Mouse (Mus musculus) T-helper 2 cell (primary cell): ENCODE results near the gene Endou.

ENCODE experiments used
- in situ Hi-C: fragments of 300-600 bp; cut with MboI, MseI; formaldehyde crosslinking; loops from one replicate; pipeline ENCODE4 v1.15.1; 2025; ENCODE audit warnings: high pct_unique_total_duplicates

Gene Endou

DNA sequence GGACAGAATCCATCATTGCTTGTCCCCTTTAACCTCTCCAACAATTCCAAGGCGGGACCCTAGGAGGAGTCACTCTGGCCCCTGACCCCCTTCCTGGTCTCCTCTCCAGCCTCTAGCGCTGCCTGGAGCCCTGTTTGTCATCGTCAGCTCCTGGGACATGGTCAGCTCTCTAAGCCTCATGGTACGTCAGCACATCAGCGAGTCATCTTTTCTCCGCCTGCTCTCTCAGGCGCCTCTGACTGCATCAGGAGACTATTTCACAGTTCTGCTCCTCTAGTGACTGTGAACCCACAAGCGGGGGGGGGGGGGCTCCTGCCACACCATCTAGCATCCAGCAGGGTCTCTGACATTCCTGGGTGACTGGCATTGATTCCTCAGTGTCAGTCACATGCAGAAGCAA lies 24.2 kb upstream of the Endou start:
- in situ Hi-C loops: no loop called here

DNA sequence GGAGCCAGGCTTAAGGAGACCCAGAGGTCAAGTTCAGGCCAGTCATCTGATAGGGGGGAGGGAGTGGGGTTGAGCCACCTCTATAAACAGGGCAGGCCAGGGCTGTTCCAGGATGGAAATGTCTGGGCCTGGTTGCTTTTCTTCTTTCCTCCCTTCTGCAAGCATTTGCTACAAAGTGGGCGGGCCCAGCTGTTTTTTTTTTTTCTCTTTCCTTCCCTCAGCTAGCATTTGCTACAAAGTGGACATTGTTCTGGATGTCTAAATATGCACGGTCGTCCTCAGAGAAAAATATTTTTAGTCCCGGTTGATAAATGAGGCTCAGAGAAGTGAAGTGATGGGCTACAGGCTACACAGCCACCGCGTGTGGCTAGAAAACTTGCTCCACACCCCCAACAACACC lies 23.3 kb upstream of the Endou start:
- in situ Hi-C loops: no loop called here

DNA sequence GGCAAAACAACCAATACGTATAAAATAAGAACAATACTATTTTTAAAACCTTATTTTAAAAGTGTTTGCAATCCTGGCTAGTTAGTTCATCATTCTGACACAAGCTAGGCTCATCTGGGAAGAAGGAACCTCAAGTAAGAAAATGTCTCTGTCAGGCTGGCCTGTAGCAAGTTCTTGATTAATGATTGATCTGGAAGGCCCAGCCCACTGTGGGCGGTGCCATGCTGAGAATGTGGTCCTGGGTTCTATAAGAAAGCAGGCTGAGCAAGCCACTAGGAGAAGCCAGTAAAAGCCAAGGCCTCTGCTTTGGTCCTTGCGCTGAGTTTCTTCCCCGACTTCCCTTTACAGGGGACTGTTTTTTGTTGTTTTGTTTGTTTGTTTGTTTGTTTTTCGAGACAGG lies 21.4 kb upstream of the Endou start:
- in situ Hi-C loops: no loop called here

DNA sequence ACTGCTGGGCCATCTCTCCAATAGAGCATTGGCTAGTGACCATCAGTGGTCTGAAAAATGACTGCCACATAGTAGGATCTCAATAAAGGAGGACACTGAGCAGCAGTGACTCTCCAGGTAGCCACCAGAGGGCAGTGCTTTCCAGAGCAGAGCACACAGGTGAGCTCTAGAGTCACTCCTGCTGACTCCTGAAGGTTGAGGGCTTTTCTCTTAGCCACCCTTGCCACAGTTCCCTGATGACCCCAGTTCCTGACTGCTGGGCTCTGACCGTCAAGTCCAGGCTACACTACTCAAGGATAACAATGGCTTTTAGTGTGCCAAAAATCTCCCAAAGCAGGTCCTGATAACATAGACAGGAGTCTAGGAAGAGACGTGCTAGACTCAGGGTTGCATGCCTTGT lies 20.5 kb upstream of the Endou start:
- in situ Hi-C loops: no loop called here

DNA sequence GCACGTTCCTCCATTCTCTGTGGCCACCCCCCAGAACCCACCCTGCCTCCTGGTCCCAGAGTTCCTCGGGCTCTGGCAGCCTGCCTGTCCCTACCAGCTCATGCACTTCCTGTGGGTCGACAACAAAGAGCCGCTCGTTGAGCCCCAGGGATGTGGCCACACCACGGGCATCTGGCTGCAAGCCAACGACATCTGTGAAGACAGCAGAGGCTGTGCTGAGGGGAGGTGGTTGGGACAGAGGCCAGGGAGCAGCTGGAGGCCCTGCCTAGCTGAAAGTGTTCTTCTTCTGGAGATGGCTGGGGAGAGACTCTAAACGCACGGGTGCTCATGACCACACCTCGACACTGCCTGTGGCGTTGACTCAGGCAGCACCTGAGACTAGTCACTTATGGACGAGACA lies 19.6 kb upstream of the Endou start:
- in situ Hi-C loops: no loop called here

DNA sequence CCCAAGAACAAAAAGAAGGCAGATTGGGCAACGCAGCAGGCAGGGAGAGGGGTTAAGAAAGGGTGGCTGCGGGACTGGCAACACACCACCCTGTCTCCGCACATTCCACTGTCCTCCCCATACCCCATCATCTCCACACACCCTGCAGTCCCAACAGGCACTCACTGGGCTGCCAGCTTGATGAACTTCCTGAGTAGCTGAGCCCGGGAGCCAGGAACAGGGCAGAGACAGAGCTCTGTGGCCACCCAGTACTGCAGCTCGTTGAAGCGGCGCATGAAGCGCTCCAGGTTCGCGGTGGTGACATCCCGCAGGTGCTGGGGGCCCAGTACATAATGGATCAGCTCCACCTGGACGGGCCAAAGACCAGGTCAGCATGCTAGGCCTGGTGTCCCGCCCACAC lies 18.7 kb upstream of the Endou start:
- in situ Hi-C loops: no loop called here

DNA sequence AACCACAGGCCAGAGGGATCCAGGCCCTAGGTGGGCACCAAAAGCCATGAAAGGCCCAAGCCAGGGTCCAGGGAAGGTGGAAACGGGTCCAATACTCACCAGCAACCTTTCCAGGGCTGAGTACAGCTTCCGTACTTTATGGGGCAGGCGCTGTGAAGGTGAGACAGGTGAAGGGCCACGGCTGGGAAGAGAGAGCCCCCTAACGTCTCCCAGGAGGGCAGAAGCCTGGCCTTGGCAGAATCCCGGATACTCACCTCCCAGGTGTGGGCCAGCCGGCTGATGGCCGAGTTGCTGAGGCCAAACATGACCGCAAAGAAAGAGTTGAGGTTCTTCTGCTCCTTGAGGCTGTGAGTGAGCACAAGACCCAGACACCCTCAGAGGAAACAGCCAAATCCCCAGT lies 18.3 kb upstream of the Endou start:
- in situ Hi-C loops: no loop called here

DNA sequence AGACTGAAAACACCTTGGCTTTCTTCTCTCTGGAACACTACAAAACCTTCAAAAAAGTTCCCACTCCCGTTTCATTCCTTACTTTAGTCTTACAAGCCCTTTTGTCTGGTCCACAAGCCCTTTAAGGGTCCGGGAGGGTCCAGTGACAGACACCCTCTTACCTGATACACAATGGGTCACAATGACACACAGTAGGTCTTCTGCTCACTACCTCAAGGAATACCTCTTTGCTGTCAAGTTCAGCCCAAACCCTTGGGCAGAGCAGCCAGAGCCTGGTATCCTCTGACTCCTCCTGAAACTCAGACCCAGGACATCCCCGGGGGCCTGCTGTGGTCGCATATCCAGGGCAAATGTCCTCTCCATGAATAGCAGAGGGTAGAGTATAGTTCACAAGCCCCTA lies 17.8 kb upstream of the Endou start:
- in situ Hi-C loops: no loop called here

DNA sequence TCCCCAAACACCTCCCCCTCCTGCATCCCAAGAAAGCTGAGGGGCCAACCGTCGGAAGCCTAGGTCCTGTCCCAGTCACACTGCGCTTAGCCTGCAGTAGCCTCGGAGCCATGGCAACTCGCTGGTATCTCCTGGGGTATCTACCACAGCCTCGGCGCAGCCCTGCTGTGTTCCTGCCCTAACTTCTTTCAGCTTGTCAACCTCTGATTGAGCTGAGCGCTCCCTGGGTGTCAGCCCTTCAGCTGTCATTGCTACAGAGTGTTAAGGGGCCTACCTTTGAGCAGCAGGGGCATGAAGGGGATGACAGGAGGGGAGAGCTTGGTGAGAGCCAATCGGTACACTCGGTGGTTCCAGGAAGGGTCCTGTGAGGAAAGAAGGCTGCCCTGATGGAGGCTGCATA lies 17.2 kb upstream of the Endou start:
- in situ Hi-C loops: no loop called here

DNA sequence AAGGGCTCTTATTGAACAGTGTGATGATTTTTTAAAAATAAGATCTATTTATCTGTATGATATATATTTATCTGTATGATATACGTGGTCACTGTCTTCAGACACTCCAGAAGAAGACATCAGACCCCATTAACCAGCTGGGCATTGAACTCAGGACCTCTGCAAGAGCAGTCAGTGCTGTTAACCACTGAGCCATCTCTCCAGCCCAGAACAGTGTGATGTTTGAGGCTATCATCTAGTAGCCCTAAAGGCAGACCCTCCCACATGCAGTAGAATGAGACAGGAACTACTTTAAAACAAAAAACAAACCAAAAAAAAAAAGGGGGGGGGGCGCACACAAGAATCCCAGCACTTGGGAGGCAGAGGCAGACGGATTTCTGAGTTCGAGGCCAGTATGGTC lies 16.3 kb upstream of the Endou start:
- in situ Hi-C loops: no loop called here

DNA sequence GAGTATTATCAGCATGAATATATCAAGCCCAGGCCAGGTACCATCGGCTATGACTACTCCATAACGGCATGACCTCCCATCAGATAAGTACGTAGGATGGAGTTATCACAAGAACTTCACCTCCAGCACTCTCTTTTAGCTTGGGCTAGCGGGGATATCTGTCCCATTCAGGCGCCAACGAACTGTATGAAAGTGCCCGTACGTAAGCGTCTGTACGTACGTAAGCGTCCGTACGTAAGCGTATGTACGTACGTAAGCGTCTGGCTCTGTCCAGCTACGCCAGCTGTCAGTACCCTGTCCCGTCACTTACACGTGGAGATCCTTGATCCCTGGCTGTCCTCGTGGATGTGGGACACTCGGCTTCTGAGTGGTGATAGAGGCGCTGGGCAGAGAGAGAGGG lies 15.6 kb upstream of the Endou start:
- in situ Hi-C loops: no loop called here

DNA sequence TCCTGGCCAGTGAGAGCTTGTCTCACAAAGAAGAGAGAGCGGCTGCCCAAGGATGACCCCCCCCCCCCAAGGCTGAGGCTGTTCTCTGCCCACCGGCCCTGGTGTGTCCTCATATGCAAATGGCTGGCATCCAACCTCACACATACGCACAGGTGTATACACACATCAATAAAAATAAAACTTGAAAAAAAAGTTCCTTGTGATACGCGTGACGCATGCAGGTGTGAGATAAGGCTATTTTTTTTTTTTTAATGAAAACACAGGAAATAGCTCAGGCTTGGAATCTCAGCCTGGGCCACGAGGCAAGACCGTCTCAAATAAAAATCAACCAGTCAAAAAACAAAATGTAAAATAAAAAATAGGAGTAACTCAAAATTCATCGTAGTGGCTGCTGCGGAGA lies 15.1 kb upstream of the Endou start:
- in situ Hi-C loops: no loop called here

DNA sequence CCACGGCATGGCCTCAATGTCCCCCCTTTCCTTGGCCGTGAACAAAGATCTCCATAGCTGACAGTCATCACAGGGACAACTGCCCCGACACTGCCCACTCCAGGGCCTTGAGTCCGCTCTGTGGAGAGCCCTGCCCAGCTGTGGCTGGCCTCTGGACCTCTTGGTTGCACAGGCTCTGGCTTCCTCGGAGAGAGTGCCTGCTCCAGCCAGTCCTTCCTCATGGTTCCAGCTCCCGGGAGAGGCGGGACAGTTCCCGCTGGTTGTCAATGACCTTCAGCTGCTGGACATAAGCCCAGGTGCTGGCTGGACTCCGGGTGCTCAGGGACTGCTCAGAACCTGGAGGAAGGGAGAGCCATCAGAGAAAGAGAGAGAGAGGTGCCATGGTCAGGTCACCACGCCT lies 14.2 kb upstream of the Endou start:
- in situ Hi-C loops: no loop called here

DNA sequence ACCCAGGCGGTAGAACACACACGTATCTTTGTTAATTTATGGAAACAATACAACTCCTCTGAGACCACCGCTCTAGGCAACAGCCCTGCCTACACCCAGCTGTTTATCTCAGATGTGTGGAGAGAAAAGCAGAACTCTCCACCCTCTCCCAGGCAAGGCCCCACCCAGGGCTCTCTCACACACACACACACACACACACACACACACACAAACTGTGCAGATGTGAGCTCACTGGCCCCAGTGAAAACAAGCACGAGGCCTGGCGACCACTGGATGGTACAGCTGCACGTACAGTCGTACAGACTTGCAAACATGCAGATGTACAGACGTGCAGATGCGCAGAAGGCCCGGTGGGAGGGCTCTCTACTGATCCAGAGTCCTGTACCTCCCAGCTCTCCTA lies 13.8 kb upstream of the Endou start:
- in situ Hi-C loops: no loop called here

DNA sequence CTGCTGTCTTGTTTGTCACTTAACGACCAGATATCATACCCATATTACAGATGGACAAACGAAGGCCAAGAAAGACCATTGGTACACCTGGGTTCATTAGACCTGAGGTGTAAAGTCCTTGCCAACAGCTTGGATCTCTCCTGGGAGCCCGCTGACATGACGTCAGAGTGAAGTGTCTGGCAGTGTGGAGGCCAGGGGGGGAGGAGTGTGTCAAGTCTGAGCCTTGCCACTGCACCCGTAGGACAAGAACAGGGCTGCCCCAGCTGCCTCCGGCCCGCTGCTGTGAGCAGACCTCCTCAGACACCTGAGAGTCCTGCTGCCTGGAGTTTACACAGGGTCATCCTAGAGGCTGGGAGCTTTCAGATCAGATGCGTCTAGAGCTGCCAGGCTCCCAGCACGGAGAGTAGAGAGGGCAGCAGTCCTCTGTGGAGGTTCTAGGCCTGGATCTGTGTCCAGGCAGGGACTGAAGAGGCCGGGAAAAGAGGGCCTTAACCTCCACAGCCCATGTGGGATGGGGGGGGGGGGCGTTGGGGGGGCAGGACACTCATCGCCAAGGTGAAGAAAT lies 12.9 kb upstream of the Endou start:
- in situ Hi-C loops: no loop called here

DNA sequence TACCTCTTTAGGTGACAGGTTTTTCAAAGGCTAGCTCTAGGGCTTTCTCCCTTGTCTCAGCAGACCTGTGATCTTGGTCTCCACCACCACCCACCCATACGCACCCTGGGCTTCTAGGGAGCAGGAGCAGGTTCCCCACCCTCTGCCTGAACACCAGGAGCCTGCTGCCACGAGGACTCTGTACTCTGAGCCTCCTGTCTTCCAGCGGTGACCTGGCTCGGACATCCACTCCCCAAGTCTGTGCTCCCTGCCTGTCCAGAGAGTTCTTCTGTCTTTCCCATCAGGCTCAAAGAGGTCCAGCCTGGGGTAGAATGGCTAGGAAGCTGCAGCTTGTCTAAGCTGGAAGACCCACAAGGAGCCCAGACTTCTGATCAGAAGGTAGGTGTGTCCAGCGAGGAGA lies 12.1 kb upstream of the Endou start:
- in situ Hi-C loops: no loop called here

DNA sequence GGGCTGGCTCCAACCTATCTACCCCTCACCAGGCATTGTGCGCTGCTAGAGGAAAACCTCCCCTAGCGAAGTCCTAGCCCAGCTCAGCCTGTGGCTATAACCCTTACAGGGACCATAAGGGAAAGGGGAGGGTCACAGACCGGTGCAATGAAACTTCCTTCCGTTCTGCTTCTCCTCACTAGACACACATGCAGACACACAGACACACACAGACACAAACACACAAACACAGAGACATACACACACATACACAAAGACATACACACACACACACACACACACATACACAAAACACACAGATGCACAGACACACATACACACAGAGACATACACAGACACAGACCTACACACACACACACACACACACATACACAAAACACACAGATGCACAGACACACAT lies 11.5 kb upstream of the Endou start:
- in situ Hi-C loops: no loop called here

DNA sequence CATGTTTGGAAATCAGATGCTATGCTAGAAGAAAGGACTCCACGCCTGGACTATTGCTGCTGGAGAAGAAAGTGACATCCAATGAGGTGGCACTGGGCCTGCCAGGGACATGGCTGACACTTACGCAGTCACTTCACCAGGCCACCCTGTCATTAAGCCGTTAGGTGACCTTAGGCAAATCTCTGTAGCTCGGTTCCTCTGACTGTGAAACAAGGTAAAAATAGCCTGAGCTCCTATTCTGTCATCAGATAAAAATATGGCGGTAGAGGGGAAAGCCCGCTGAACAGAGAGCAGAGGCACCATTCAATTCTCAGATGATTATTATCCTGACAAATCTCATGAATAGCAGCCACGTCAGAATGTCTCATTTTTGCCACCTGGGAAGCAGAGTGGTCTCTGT lies 10.9 kb upstream of the Endou start:
- in situ Hi-C loops: no loop called here

DNA sequence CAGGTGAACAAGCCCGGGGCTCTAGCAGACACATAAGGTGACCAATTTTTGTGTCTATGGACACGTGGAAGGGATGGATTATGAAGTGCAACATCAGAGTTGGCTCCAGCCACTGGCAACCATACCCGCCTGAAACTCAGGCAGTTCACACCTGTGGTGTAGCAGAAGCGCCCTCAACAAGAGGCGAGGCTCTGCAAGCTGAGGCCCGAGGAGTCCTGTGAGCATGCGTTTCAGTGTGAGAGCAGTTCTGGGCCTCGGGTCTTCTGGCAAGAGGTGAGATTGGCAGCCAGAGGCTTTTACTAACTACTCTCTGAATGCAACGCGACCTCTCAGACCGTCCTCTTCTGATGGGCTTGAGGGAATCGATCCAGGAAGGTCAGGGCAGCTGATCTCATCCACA lies 10.5 kb upstream of the Endou start:
- in situ Hi-C loops: no loop called here

DNA sequence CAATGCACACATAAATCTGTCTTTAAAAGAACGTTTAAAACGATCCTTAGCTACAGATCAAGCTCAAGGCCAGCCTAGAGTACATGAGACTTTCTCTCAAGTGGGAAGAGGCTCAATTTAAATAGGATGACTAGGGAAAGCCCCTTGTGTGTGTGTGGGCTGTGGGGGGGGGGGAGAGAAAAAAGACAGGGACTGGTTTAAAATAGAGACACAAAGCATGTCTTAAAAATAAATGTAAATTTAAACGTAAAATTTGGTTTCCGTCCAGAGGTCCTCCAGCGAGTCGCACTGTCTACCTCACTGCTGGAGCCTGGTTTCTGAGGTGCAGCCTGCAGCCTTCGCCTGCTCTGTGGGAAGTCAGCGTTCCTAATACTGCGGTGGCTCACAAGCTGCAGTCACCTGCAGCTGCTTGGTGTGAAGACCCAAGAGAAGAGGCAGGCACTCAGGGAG lies 9.2 kb upstream of the Endou start:
- in situ Hi-C loops: no loop called here

DNA sequence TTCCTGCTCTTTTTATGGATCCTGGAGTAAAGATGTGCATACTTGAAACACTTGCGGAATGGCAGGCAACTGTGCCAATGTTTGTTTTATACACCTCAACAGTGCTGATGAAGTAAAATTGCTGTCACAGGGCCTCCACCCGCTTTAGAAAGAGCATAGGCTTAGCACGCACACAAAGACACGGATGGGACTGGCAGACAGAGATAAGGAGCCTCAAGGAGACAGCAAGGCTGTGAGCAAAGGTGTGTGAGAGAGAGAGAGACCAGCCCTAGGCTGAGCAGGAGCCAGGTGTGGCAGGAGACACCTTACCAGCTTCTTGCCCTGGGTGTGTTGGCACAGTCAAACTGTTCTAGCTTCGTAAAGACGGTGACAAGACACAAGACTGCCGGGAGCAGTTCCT lies 7.8 kb upstream of the Endou start:
- in situ Hi-C loops: no loop called here

DNA sequence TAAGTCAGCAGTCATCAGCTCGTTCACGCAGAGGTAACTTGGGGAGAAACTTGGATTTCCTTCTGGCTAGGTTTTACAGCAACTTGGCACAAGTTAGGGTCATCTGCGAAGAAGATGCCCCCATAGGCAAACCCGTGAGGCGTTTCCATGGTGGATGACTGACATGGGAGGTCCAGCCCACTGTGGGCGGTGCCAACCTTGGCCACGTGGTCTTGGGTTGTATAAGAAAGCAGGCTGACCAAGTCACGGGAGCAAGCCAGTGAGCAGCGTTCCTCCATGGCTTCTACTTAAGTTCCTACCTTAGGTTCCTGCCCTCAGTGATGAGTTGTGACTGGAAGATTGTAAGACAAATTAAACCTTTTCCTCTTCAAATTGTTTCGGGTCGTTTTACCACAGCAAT lies 849 bp upstream of the Endou start:
- in situ Hi-C loops: no loop called here

DNA sequence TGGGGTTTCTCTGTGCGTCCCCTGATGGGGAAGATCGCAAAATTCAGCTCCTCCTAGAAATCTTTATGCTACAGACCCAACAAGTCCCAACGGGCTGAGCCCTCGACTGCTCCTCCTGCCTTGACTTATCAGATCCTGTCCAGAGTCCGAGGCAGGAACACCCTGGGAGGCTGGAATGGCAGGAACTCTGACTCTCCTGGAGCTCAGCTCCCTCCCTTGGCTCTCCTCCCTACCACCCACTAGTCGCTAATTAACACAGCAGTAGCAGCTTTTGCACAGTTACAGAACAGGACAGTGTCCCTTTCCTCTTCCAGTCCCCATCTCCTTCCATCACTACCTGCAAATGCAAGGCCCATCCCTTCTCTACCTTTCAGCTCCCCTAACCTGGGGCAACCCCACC lies 774 bp downstream of the Endou start:
- in situ Hi-C loops: no loop called here

DNA sequence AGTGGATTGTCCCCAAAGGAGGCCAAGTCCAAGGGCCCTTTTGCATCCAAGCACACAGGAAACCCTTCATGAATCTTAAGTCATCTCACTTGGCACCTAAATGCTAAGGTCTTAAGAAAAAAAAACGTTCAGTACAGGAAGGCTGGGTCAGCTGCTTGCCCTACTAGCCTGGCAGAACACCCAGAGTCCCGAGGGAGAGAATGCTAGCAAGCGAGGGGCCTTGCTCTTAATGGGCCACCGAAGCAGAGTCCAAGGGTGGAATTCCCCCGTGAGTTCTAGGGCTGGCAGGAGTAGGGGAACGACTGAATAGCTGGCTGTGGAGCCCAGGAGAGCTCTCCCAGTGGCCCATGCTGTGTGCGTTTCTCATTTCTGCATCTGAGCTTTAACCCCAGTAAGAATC lies 2.3 kb downstream of the Endou start:
- in situ Hi-C loops: no loop called here

DNA sequence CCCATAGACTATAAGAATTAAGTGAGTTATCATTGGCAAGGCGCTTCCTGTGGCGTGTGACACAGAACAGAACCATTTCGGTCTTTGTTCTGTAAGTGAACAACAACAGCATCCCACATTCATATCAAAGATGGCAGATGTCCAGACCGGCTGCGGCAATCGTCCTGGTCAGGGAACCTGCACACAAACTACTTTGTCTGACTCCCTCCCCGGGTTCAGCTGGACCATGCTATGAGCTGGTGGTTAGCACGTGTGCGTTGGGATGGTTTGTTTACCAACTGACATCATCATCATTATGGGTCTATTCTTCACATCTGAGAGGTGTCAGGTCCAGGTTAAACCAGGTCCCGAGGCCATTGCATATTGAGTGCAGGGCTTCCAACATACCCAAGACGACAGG lies 2.7 kb downstream of the Endou start:
- in situ Hi-C loops: no loop called here
